Mouse (Mus musculus) kidney, adult 2 months (tissue): ENCODE measurements around the gene Ppp1r17. TPM values are rescaled to one million over a fixed set of nuclear protein-coding genes. Genes with fewer than 3 reads are reported as not detected.

ENCODE experiments used
- DNase-seq: peaks from one replicate; pipeline ENCODE4 v3.0.0; 2021
- H3K27ac ChIP-seq: fragments of 200-500 bp; 2 replicates; pipeline ENCODE4 v1.5.1; 2012; ENCODE audit warnings: low read depth, low read length, control low read depth, inconsistent platforms; ENCODE audit not compliant: insufficient read depth
- H3K27me3 ChIP-seq: fragments of 200-500 bp; replicated peaks from 2 replicates; pipeline ENCODE4 v1.6.1; 2012; ENCODE audit warnings: mild to moderate bottlenecking, moderate library complexity, low read length, inconsistent platforms; ENCODE audit not compliant: control insufficient read depth, insufficient read depth
- H3K36me3 ChIP-seq: fragments of 200-500 bp; 2 replicates; pipeline ENCODE4 v1.6.1; 2012; ENCODE audit warnings: mild to moderate bottlenecking, moderate library complexity, low read length, inconsistent platforms; ENCODE audit not compliant: control insufficient read depth, insufficient read depth
- H3K4me1 ChIP-seq: fragments of 200-500 bp; 2 replicates; pipeline ENCODE4 v1.6.1; 2011; ENCODE audit warnings: low read length; ENCODE audit not compliant: control insufficient read depth, insufficient read depth
- H3K4me3 ChIP-seq: fragments of 200-500 bp; 2 replicates; pipeline ENCODE4 v1.5.1; 2011; ENCODE audit warnings: mild to moderate bottlenecking, low read depth, low read length, control low read depth; ENCODE audit not compliant: insufficient read depth
- CTCF ChIP-seq: fragments of 200-500 bp; conservative IDR thresholded peaks from 2 replicates; pipeline ENCODE4 v1.5.1; 2011; ENCODE audit warnings: low read depth, mild to moderate bottlenecking, control low read depth, low read length, moderate library complexity, mixed read lengths; ENCODE audit not compliant: insufficient read depth, insufficient read length
- POLR2A ChIP-seq: fragments of 200-500 bp; IDR thresholded peaks from one replicate; pipeline ENCODE4 v1.6.1; 2011; ENCODE audit warnings: low read depth, low read length, control low read depth
- WGBS: fragments of 180-500 bp; shearing (Covaris S2); methylation state at CpG from one replicate; pipeline ENCODE4 v1.1.7; 2018; 5-methylcytosine and 5-hydroxymethylcytosine counted together
- polyA plus RNA-seq: library from polyadenylated mRNA; depleted of rRNA; stranded (reverse); fragments of >200 nt; gene quantifications from 2 replicates; pipeline ENCODE4 v1.2.3, GENCODE M21; 2012

The Ppp1r17 gene
- polyA plus RNA-seq, 1 experiment = not detected

DNA sequence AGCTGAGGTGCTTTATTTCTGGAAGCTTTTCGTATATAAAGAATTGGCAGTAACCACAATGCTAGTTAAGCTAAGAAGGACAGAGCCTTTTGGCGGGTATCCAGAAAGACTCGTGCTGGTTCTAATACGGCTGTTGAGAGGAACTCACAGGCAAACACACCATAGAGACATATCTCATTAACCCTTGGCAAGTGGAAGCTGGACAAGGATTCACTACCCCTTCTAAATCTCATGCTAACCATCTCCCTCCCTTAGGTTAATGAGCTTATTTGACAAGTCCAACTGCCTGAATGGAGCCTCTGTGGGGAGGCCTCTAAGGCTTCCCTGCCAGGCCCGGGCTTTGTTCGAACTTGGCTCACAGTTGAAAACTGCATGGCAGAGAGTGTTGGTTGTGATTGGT, 10.0 kb downstream of the Ppp1r17 start:
- H3K27ac ChIP-seq = no peak overlapping the region
- no peak overlapping the region for H3K4me3 ChIP-seq
- H3K4me1 ChIP-seq = no peaks in the 10 kb centered on the region
- no peaks in the 10 kb centered on the region for H3K36me3 ChIP-seq
- no peaks in the 10 kb centered on the region for H3K27me3 ChIP-seq
- TF ChIP-seq POLR2A (no peak), CTCF (no peak)
- no peak for DNase-seq
- 75% methylated on average over 6 of the region's 6 CpGs for WGBS

DNA sequence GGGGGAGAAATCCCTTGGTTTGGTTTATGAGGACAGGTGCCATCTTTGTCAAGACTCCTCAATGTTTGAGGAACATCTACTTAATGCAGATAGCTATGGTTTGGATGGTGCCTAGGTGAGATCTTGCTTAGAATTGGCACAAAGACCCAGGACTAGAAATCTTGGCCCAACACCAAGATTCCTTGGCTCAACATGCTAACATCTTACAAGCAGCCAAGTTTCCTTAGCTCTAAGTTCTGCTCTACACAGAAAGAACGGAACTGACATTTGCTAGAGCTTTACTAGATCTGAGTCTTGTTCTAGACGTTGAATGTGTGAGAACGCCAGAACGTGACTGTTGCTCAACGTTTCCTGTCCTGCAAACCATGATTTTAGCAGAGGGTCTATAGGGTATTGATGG, 10.7 kb downstream of the Ppp1r17 start:
- Histone ChIP-seq H3K27ac (no peak overlapping the region), H3K4me3 (no peak overlapping the region), H3K27me3 (no peaks in the 10 kb centered on the region), H3K36me3 (no peaks in the 10 kb centered on the region), H3K4me1 (no peaks in the 10 kb centered on the region)
- no peak for TF ChIP-seq CTCF
- TF ChIP-seq POLR2A = no peak
- 85% methylated on average over 5 of the region's 5 CpGs for WGBS
- peak; percentile 17 for DNase-seq

GRCm38 (mm10) chr6:56029986-56030385, 12.7 kb downstream of the Ppp1r17 start:
- DNase-seq = no peak
- Histone ChIP-seq H3K36me3 (no peaks in the 10 kb centered on the region), H3K27ac (no peak overlapping the region), H3K4me1 (no peaks in the 10 kb centered on the region), H3K4me3 (no peak overlapping the region), H3K27me3 (no peaks in the 10 kb centered on the region)
- TF ChIP-seq POLR2A (no peak), CTCF (no peak)
- WGBS = 62% methylated on average over 5 of the region's 5 CpGs

GRCm38 (mm10) chr6:56032231-56032630, 14.9 kb downstream of the Ppp1r17 start:
- DNase-seq = no peak
- Histone ChIP-seq H3K36me3 (no peaks in the 10 kb centered on the region), H3K4me1 (no peaks in the 10 kb centered on the region), H3K4me3 (no peak overlapping the region), H3K27ac (no peak overlapping the region), H3K27me3 (no peaks in the 10 kb centered on the region)
- 82% methylated on average over 2 of the region's 2 CpGs for WGBS
- no peak for TF ChIP-seq POLR2A
- no peak for TF ChIP-seq CTCF

DNA sequence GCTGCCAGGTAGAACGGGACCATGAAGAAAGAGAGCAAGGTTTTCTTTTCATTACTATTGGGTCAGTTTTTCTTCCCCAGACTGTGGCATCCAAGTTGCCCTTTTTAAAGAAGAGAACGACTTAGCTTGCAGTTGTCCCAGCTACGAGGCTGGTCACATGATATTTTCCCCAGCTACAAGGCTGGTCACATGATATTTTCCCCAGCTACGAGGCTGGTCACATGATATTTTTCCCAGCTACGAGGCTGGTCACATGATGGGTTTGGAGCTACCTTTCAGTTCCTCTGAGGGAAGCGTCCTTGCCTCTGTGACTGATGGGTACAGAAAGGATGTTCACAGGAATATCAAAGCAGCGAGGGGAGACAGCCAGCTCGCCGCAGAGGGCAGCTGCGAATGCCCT, 17.8 kb downstream of the Ppp1r17 start:
- no peaks in the 10 kb centered on the region for H3K27me3 ChIP-seq
- H3K36me3 ChIP-seq = no peaks in the 10 kb centered on the region
- DNase-seq = no peak
- no peak overlapping the region for H3K27ac ChIP-seq
- WGBS = 62% methylated on average over 10 of the region's 10 CpGs
- no peak for TF ChIP-seq POLR2A
- TF ChIP-seq CTCF = no peak
- H3K4me3 ChIP-seq = no peak overlapping the region
- no peaks in the 10 kb centered on the region for H3K4me1 ChIP-seq

GRCm38 (mm10) chr6:56039476-56040055, 22.3 kb downstream of the Ppp1r17 start:
- H3K4me3 ChIP-seq = no peak overlapping the region
- WGBS = 53% methylated on average over 4 of the region's 4 CpGs
- no peak for TF ChIP-seq CTCF
- TF ChIP-seq POLR2A = no peak
- H3K27ac ChIP-seq = no peak overlapping the region
- no peaks in the 10 kb centered on the region for H3K27me3 ChIP-seq
- no peak for DNase-seq
- H3K4me1 ChIP-seq = no peaks in the 10 kb centered on the region
- no peaks in the 10 kb centered on the region for H3K36me3 ChIP-seq

GRCm38 (mm10) chr6:56044270-56044669, 27.0 kb downstream of the Ppp1r17 start:
- TF ChIP-seq POLR2A (no peak), CTCF (no peak)
- no peaks in the 10 kb centered on the region for H3K4me1 ChIP-seq
- no peak for DNase-seq
- H3K36me3 ChIP-seq = no peaks in the 10 kb centered on the region
- H3K27me3 ChIP-seq = no peaks in the 10 kb centered on the region
- 64% methylated on average over 5 of the region's 5 CpGs for WGBS
- H3K4me3 ChIP-seq = no peak overlapping the region
- no peak overlapping the region for H3K27ac ChIP-seq
